Comparison of ENCODE assay signal across 15 mouse cellular contexts in the genomic region with DNA sequence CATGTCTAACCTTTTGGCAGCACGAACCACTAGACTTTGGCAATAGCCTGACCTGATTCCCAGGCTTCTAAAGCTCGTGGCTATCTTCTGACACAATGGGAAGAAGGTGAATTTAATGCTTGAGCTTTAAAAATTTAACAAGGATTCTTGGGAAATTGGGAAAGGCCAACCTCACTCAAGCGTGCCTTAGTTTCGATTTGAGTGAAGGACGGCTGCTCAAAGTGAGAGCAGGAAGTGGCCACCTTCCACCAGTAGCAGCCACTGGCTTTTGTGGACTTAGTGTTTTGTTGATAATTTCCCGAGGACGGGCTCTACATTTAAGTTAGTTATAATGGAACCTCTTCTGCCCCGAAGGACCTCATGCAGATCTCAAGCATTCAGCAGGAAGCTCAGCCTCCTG.
"Had no signal": no experiment of that assay in that cellular context is flagged by ENCODE, and none has a peak within 500 bp of the region (broad histone marks: within the 10 kb centered on the region; RNA-seq: fewer than 3 reads in every experiment).

No protein-coding gene starts in this region.

- H3K9ac ChIP-seq: neural tube, embryonic 13.5 days; neural tube, embryonic 15.5 days; stomach, embryonic 15.5 days had no signal

- H3K4me2 ChIP-seq: neural tube, embryonic 13.5 days; neural tube, embryonic 15.5 days; stomach, embryonic 15.5 days had no signal

- H3K9me3 ChIP-seq: neural tube, embryonic 15.5 days; stomach, embryonic 15.5 days had no signal

- H3K27ac ChIP-seq: neural tube, embryonic 13.5 days; neural tube, embryonic 15.5 days; stomach, embryonic 15.5 days; stomach, postnatal 0 days had no signal

- H3K4me1 ChIP-seq: neural tube, embryonic 13.5 days; neural tube, embryonic 15.5 days; stomach, embryonic 15.5 days had no signal

- H3K4me3 ChIP-seq: neural tube, embryonic 13.5 days; neural tube, embryonic 15.5 days; stomach, embryonic 15.5 days had no signal

- H3K27me3 ChIP-seq: neural tube, embryonic 13.5 days; neural tube, embryonic 15.5 days; stomach, embryonic 15.5 days had no signal

- DNase-seq: retina, postnatal 1 day; right cerebral cortex, adult 18-20 months; right cerebral cortex, postnatal 14 days; right cerebral cortex, postnatal 25 days; right cerebral cortex, postnatal 4 days; spleen, adult 18-20 months; thymus, adult 18-20 months; thymus, adult 2 months; thymus, postnatal 14 days; thymus, postnatal 25 days; thymus, postnatal 36 days had no signal
